Comparison of ENCODE assay signal across 11 mouse cellular contexts in genomic region chr9:110875288-110875695, GRCm38 (mm10). TPM values are rescaled to one million over a fixed set of nuclear protein-coding genes. Genes with fewer than 3 reads are reported as not detected.
DNase-seq lines count a peak whose midpoint lies in the region; ATAC-seq lines count a peak whose summit lies in the region.
"Had no signal": no experiment of that assay in that cellular context is flagged by ENCODE, and none has a peak within 500 bp of the region (broad histone marks: within the 10 kb centered on the region; RNA-seq: fewer than 3 reads in every experiment).

No protein-coding gene starts in this region.

- WGBS in forebrain, embryonic 13.5 days, result 18% methylated on average over 5 of the region's 6 CpGs
- 21% methylated on average over 5 of the region's 6 CpGs for WGBS in midbrain, embryonic 14.5 days

- H3K9me3 ChIP-seq in forebrain, embryonic 13.5 days (replicated peaks), result no peaks in the 10 kb centered on the region
- no peaks in the 10 kb centered on the region for H3K9me3 ChIP-seq in midbrain, embryonic 14.5 days (ENCODE audit: control insufficient read depth, low read length)

- no peak overlapping the region for H3K27ac ChIP-seq in forebrain, embryonic 13.5 days
- 0 out of 2 replicates have a peak overlapping the region, but pooled peaks have one; percentile 41 for H3K27ac ChIP-seq in midbrain, embryonic 14.5 days (replicated peaks; ENCODE audit: low read depth, low read length)

- H3K4me1 ChIP-seq in forebrain, embryonic 13.5 days, result peaks cover 33% of the 10 kb centered on the region
- peaks cover 21% of the 10 kb centered on the region for H3K4me1 ChIP-seq in midbrain, embryonic 14.5 days (ENCODE audit: control insufficient read depth, insufficient read depth, low read length)

- no peaks in the 10 kb centered on the region for H3K36me3 ChIP-seq in forebrain, embryonic 13.5 days (ENCODE audit: poor library complexity, severe bottlenecking)
- H3K36me3 ChIP-seq in midbrain, embryonic 14.5 days (ENCODE audit: control insufficient read depth, insufficient read depth, low read length), result no peaks in the 10 kb centered on the region

- H3K9ac ChIP-seq in forebrain, embryonic 13.5 days, result no peak overlapping the region
- no peak overlapping the region for H3K9ac ChIP-seq in midbrain, embryonic 14.5 days (replicated peaks; ENCODE audit: low read length)

- H3K27me3 ChIP-seq in forebrain, embryonic 13.5 days, result peaks cover 51% of the 10 kb centered on the region
- peaks cover 19% of the 10 kb centered on the region for H3K27me3 ChIP-seq in midbrain, embryonic 14.5 days (ENCODE audit: control insufficient read depth, insufficient read depth, low read length)

- peak; percentile 39; the same call in 1 of the 2 replicates for ATAC-seq in forebrain, embryonic 13.5 days
- peak; percentile 32; the same call in 1 of the 2 replicates for ATAC-seq in midbrain, embryonic 14.5 days (ENCODE audit: low FRiP score, low TSS enrichment)

- no peak overlapping the region for H3K4me3 ChIP-seq in forebrain, embryonic 13.5 days
- no peak overlapping the region for H3K4me3 ChIP-seq in midbrain, embryonic 14.5 days (replicated peaks; ENCODE audit: low read depth, low read length)

- H3K4me2 ChIP-seq in forebrain, embryonic 13.5 days, result no peak overlapping the region
- H3K4me2 ChIP-seq in midbrain, embryonic 14.5 days (ENCODE audit: low read length), result no peak overlapping the region

- peak; percentile 36 for DNase-seq in embryo, embryonic 10.5 days (ENCODE audit: low spot score)
- peak; percentile 56 for DNase-seq in kidney, postnatal 14 days
- no peak for DNase-seq in midbrain, embryonic 14.5 days
- DNase-seq in adrenal gland, postnatal 14 days, result no peak
- no peak for DNase-seq in left cerebral cortex, adult 18-20 months (ENCODE audit: low spot score in 2 of 2)
- no peak for DNase-seq in thymus, postnatal 25 days
- DNase-seq: cerebellum, postnatal 14 days; lung, postnatal 10 days had no signal

RNA-seq across cellular contexts. Expression of gene Als2cl, which starts 4.4 kb away (rescaled TPM):
- 0.62 and 0.90 TPM in 2 replicates for polyA plus RNA-seq in forebrain, embryonic 13.5 days (2015; fragmentation: Nextera tagmentation; extraction: Ambion mirVana)
- polyA plus RNA-seq in midbrain, embryonic 14.5 days (2014; fragmentation: Nextera tagmentation; extraction: Ambion mirVana), result 0.50 and 0.72 TPM in 2 replicates
- 17.1 and 21.3 TPM in 2 replicates for total RNA-seq in adrenal gland, postnatal 14 days (2021)
- 10 to 100 TPM; 10.6 to 14.2 TPM for total RNA-seq in left cerebral cortex, adult 18-20 months (2021)

RNA-seq across cellular contexts. Expression of gene Tmie, which starts 4.6 kb away (rescaled TPM):
- polyA plus RNA-seq in forebrain, embryonic 13.5 days (2015; fragmentation: Nextera tagmentation; extraction: Ambion mirVana), result 0.16 and 0.22 TPM in 2 replicates
- polyA plus RNA-seq in midbrain, embryonic 14.5 days (2014; fragmentation: Nextera tagmentation; extraction: Ambion mirVana), result 0.75 and 1.5 TPM in 2 replicates
- 2.2 and 3.5 TPM in 2 replicates for total RNA-seq in adrenal gland, postnatal 14 days (2021)
- 1 to 10 TPM; 3.2 to 4.3 TPM for total RNA-seq in left cerebral cortex, adult 18-20 months (2021)

RNA-seq across cellular contexts. Expression of gene Prss50, which starts 17.5 kb away (rescaled TPM):
- polyA plus RNA-seq in forebrain, embryonic 13.5 days (2015; fragmentation: Nextera tagmentation; extraction: Ambion mirVana), result 0.11 and 0.15 TPM in 2 replicates
- 0.24 and 0.34 TPM in 2 replicates for polyA plus RNA-seq in midbrain, embryonic 14.5 days (2014; fragmentation: Nextera tagmentation; extraction: Ambion mirVana)
- 0.37 TPM in 1 of 2 replicates, not detected in the other for total RNA-seq in adrenal gland, postnatal 14 days (2021)
- total RNA-seq in left cerebral cortex, adult 18-20 months (2021), result 1 to 10 TPM; 1.1 to 2.1 TPM
- total RNA-seq: adrenal gland, postnatal 36 days had no signal
- polyA plus RNA-seq: heart, postnatal 0 days had no signal

RNA-seq across cellular contexts. Expression of gene Prss46, which starts 31.0 kb away (rescaled TPM):
- not detected in 2 replicates for polyA plus RNA-seq in forebrain, embryonic 13.5 days (2015; fragmentation: Nextera tagmentation; extraction: Ambion mirVana)
- not detected in 2 replicates for polyA plus RNA-seq in midbrain, embryonic 14.5 days (2014; fragmentation: Nextera tagmentation; extraction: Ambion mirVana)
- total RNA-seq in adrenal gland, postnatal 14 days (2021), result not detected in 2 replicates
- total RNA-seq in left cerebral cortex, adult 18-20 months (2021), result not detected
- total RNA-seq: adrenal gland, postnatal 36 days had no signal
- polyA plus RNA-seq: heart, postnatal 0 days had no signal

RNA-seq across cellular contexts. Expression of gene Prss45, which starts 40.9 kb away (rescaled TPM):
- polyA plus RNA-seq in forebrain, embryonic 13.5 days (2015; fragmentation: Nextera tagmentation; extraction: Ambion mirVana), result not detected in 2 replicates
- polyA plus RNA-seq in midbrain, embryonic 14.5 days (2014; fragmentation: Nextera tagmentation; extraction: Ambion mirVana), result not detected in 2 replicates
- not detected in 2 replicates for total RNA-seq in adrenal gland, postnatal 14 days (2021)
- total RNA-seq in left cerebral cortex, adult 18-20 months (2021), result under 1 TPM; 0.47 to 0.60 TPM
- total RNA-seq: adrenal gland, postnatal 36 days had no signal

Comparison
In these comparisons a context has a peak if more than half of its experiments do, and no peak if none do; other contexts are left out.
1. DNase-seq: peak in embryo, embryonic 10.5 days (single experiment) and kidney, postnatal 14 days (single experiment); none in midbrain, embryonic 14.5 days (single experiment), adrenal gland, postnatal 14 days (single experiment), left cerebral cortex, adult 18-20 months (0 of 2) and thymus, postnatal 25 days (single experiment).